Mouse (Mus musculus) frontal cortex, postnatal 10 days (tissue): ENCODE data around the gene Mymx.
A peak's percentile ranks its signal among the peaks of the same experiment; 100 is the strongest.

ENCODE experiments used
- DNase-seq, 2 experiments: peaks; one replicate each; pipeline ENCODE4 v3.0.0; 2022; ENCODE audit warnings: low spot score in 2 of 2, mixed read lengths in 1 of 2

Mymx gene

GRCm38 (mm10) chr17:45572103-45573086 is 29.5 kb downstream of the Mymx start:
- DNase-seq, result peak; percentile 78

DNA sequence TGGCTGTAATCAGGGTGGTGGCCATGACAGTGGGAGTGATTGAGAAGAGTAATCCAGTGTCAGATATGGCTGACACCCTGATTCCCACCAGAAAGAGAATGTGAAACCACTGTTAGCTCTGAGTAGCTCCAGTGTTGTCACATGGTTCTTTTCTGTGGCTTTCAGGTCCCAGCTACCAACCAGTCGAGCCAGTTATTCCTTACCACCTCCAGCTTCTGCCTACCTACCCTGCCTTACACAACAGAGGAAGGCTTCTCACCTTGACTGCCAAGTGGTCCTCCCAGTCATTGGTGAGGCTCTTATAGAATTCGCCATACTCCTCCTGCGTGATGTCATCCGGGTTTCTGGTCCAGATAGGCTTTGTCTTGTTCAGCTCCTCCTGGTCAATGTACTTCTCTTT is 31.9 kb downstream of the Mymx start:
- no peak for DNase-seq

- no peak for DNase-seq
Observed at GRCm38 (mm10) chr17:45568990-45569389, 32.9 kb downstream of the Mymx start.

DNA sequence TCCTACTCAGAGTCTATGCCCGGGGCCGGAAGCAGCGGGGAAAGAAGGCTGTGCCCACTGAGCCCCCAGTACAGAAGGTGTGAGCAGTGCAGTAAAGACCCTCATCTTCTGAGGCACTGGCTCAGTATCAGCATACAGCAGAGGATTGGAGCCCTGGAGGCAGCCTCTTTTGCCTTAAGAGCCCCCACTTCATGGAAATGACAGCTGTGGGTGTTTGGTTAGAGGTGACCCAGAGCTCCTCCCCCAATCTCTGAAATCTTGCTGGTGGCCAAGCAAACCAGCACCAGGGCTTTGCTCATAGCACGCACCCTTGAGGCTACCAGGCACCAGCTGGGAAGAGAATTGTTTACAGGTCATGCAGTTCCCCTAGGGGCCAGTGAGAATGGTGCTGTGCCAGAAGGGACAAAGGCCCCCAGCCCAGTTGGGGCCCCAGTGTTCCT is 34.7 kb downstream of the Mymx start:
- no peak for DNase-seq

GRCm38 (mm10) chr17:45566360-45567161 is 35.3 kb downstream of the Mymx start:
- no peak for DNase-seq

GRCm38 (mm10) chr17:45566031-45566359 is 35.9 kb downstream of the Mymx start:
- DNase-seq, result no peak

DNA sequence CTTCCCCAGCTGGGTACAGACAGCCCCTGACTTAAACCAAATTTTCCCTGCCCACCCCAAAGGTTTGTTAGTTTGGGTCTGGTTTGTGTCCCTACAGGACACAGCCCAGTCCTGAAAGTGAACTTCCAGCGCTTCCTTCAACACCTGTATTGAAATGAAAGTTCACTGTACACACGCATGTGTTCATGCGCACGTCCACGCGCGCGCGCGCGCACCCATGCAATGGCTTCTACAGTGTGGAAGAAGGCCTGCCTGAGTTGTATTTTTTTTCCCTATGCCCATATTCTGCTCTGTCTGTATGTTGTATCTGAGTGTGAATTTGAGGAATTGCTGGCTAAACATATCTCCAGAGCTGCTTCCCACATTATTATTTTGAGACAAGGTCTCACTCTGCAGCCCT is 36.8 kb downstream of the Mymx start:
- DNase-seq, result no peak

GRCm38 (mm10) chr17:45564531-45565084 is 37.3 kb downstream of the Mymx start:
- no peak for DNase-seq

- DNase-seq, result peak; percentile 86 to 90
Observed at GRCm38 (mm10) chr17:45563655-45564530, 38.0 kb downstream of the Mymx start, which contains the start of gene Slc35b2. Gene Slc35b2 (plus strand): TSS chr17:45563874.

DNA sequence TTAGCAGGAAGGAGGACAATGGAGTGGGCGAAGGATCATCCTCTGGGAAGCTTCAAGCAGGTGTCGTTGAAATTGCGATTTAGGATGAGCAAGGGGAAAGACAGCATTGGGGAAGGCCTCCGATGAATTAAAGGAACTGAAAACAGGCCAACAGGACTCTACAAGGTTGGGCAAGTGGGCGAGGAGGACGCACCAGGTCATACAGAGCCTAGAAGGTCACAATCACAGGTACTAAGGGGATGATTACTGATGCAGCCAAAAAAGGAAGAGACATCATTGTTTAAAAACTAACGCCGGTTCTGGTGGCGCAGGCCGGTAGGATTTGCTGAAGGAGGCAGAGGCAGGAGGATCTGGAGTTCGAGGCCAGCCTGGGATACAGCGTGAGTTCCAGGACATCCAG is 38.7 kb downstream of the Mymx start:
- DNase-seq, result no peak

DNA sequence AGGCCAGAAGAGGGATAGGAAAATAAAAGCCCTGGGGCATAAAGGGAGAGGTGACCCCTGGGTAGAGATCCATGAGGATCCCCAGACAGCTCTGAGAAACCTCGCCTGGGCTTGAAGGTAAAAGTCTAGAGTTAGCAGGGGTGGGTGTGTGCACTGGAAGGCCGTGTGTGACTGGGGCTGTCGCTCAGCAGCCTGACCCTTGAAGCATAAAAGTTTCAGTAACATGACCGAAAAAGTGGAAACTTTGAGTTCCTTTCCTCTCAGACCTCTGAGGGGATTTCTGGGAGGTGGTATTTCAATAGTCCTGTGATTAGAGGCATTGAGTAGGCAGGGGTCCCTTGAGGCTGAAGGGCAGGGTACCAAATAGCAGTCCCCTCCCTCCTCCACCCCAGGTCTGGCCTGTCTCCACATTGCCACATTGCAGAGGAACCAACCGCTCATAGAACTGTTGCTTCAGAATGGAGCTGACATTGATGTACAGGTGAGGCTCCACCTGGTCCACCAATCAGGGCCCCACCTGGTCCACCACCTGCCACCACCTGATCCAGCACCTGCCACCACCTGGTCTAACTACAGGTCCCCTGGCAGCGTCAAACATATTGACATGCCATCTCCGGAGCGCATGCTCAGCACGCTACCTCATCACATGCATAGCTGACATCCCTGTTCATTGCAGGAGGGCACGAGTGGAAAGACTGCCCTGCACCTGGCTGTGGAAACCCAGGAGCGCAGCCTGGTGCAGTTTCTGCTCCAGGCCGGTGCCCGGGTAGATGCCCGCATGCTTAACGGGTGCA is 42.0 kb downstream of the Mymx start:
- no peak for DNase-seq

- DNase-seq, result no peak
Observed at GRCm38 (mm10) chr17:45557998-45558862, 43.7 kb downstream of the Mymx start.

GRCm38 (mm10) chr17:45557246-45557824 is 44.6 kb downstream of the Mymx start:
- DNase-seq, result no peak

- no peak for DNase-seq
Observed at GRCm38 (mm10) chr17:45556514-45557245, 45.2 kb downstream of the Mymx start.

GRCm38 (mm10) chr17:45556107-45556489 is 45.8 kb downstream of the Mymx start:
- no peak for DNase-seq

- DNase-seq, result peak; percentile 84 to 89
Observed at GRCm38 (mm10) chr17:45555452-45556106, 46.3 kb downstream of the Mymx start, which contains the start of gene Nfkbie. Gene Nfkbie (plus strand): TSS chr17:45555703.

- DNase-seq, result no peak
Observed at GRCm38 (mm10) chr17:45554420-45554819, 47.5 kb downstream of the Mymx start.

- DNase-seq, result no peak
Observed at GRCm38 (mm10) chr17:45553065-45553464, 48.8 kb downstream of the Mymx start.
